Mouse (Mus musculus) cerebellum, adult 9-11 months (tissue): ENCODE measurements at regions not wholly inside any gene's neighbourhood (a gene's known extent, or its start where the extent isn't known, plus 50 kb on each side); places are given as distances from the start of the nearest gene placed in this dataset.

Source experiments
- DNase-seq: peaks from one replicate; pipeline ENCODE4 v3.0.0; 2022

DNA sequence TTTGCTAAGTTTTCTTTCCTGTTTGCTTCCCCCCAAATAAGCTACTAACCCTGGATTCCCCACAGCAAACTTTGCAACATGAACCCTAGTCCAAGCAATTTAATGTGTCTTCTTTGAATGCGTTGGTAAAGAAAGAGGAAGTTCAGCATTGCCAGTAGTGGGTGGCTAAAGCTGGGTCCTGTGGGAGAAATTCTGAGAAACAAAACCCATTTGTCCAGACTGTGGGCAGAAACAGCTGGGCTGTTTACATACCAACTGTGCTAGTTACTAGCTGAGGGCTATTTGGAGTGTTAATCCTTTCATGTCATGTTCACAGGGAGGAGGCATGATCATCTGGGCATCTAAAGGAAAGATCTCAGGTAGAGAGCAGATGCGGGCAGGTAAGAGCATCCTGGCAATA lies 51.8 kb upstream of the 1190002N15Rik start:
- no peak for DNase-seq

DNA sequence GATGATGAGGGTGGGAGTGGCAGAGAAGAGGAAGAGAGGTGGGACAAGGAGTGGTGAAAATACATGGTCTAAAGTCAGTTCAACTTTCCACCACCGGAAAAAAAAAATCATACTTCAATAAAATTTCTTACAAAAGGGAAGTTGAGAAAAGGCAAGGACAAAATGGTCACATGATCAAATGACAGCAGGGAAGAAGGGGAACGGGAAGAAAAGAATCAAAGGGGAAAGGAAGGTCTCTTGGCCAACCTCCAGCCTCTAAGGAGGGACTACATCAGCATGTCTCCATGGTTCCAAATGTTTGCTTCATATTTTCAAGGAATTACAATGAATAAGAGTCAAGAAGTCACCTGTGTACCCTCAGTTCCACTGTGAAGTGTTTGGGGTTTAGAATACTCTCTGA lies 64.7 kb upstream of the Slc9a9 start:
- no peak for DNase-seq

DNA sequence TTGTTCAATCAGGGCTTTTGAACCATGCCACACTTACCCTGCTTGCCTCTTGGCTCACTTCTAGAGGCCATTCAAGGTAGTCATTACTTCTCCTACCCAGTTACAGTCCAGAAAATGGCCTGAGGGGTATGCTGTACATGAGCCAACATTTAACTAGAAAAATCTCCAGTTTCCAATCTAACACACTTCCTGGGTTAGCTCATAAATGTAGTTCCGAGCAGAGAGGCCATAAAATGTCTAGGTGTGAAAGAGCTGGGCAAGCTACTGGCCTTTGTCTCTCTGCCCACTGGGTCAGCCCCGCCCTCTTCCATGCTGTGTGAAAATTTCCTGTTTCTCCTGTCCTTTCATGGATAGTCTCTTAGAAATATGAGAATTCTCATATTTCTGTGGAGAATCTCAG lies 63.3 kb upstream of the Slc9a9 start:
- DNase-seq, result no peak

DNA sequence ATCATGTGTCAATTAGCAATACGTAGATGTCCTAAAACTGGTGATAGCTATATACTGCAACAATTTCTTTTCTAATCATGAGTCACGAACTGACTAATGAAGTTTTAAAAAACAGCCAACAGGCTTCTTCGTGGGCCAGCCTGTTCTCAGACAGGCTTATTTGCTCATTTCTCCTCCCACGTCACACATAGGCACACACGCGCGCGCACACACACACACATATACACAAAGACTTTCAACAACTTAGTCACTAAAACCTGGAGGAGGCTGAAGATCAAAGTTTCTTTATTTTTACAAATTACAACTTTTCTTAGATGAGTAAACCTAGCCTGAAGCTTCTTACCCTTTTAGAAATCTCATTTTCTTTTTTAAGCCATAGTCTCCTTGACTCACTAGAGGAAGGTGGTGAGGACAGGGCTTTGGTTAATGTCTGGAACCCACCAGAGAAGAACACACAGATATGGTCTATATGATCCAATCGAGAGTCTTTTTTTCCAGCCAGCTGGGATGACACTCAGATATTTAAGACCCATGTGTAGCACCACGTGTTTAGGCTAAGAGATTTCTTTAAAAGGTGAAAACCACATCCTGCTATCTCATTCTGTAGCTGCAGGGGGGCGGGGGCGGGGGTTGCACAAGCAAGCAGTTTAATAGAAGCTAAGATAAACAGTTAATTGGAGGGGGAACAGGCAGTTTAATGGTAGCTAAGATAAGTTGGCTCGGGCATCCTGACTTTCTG lies 62.5 kb upstream of the Slc9a9 start:
- no peak for DNase-seq

DNA sequence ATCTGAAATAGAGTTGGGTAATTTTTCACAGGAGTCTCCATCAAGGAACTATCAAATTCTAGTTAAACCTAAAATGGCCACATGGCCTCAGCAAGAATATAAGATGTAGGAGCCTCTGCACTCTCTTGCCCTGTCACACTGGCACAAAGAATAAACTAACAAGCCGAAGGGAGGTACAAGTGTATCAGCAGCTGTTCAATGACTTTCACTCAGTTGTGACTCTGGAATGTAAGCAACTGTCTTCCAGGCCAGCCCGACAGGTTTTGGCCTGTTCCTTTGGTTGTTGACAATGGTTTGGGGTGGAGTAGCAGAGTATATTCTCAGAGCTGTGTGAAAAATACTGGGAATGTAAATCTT lies 62.0 kb upstream of the Slc9a9 start:
- DNase-seq, result no peak

DNA sequence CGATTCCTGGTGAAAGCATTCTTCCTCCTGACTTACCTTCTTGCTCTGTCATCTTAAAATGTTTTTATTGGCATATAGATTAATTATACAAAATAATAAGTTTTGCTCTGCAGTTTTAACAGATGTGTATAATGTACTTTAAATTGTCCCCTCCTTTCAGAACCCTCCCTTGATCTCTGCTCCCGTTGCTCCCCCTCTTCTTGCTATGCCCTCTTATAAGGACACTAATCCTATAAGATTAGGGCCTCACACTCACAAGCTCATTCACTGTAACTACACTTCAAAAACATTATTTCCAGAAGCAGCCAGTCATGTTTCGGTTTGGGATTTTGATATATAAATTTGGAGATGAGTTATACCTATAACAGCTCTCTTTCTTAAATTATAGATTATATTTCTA lies 59.6 kb upstream of the Slc9a9 start:
- DNase-seq, result no peak

DNA sequence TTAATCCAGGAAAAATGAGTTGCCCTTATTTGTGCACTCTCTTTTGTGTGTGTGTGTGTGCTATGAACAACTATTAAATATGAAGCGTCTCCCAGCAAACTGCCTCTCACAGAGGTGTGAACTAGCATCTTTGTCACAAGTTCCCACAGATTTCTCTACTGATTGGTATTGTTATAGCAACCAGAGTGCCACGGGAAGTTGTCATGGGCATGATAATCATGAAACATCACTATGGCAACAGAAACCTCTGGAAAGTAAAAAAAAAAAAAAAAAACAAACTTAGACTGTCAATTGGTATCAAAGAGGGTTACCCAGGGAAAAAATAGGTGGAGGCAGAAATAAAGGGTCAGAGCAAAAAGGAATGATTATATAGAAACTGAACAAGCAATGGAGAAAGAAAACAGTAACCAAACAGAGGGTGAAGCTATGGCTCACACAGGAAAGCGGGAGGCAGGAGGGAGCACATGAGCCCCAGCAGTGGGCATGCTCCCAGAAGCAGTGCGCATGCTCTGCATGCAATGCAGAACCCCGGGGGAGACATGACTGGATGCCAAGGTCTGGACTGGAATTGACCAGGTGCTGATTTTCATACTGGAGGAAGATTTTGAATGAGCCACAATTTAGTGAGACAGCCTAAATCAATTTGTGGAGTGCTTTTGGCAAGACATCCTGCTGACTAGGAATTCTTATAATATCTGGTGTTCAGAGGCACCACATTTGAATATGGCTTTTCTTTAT lies 58.9 kb upstream of the Slc9a9 start:
- peak; percentile 90 for DNase-seq

DNA sequence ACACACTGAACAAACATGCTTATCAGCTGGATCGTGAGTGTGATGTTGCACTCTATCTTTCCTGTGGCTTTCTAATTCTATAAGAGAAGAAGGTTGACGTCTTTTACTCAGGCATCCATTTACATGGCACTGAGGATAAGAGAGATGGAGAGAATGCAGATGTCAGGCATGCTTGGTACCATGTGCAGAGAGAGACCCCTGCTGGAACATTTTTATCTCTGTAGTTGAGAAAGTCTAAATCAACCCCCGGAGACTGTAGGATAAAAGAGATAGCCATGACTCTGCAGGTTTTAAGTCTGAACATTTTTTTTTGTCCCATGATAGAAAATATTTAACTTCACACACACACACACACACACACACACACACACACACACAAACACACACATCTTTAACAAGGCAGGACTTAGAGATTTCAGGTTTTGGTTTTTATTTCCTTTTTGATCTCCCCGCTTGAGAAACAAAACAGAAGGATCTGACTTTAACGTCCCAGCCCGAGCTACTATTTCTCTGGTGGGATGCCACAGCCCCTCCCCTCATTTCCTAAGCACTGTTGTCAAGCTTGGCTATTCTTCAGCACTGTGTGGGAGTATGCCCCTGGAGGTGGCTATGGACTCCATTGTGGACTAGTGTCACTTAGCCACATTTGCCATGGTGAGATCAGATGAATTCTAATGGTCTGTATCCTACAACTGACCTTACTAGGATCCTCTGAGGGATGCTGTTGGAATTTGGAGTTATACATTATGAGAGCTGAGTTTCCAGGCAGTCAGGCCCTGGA lies 55.6 kb upstream of the Slc9a9 start:
- peak; percentile 59 for DNase-seq

DNA sequence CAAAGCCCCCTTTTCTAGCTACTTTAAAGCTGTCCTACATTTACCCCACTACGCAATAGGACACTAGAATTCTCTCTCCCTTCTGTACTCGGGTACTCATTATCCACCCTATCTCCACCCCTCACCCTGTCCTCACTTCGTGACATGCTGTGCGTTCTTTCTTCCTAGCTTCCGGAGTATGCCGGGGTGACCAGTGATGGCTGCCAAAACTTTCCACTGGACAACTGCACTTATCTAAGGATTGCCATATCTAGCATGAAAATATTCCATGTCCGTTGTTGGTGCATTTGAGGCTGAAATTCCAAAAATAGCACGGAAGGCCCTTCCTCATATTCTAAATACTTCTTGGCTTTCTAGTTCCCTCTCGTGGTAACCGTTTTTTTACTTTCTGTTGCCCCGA lies 54.5 kb upstream of the Slc9a9 start:
- DNase-seq, result no peak

DNA sequence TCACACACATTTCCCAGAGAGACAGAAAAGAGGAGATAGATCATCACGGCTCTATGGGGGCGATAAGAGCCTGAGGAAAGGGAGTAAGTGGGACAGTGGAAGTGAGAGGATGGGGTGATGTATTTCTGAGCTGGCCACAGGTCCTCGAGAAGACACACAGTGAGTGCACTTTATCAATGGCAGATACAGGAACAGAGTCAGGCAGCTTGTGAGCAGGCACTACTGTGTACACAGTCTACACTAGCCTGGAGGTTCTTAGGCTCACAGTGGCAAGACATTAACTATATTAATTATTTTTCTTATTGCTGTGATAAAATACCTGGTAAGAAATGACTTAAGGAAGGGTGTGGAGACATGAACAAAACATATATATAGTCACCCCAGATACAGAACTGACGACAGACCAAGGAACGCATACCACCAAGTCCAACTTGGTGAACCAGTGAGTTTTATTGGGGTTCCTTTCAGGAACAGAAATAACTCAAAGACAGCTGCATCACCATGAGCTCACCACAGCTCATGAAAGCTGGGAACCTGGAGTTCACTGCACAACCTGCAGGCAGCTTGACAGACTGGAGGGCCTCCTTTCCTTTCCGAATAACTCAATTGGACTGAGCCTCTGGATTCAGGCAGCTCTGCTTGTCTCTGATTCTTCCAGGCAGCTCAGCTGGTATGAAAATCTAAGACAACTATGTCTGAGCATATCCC lies 51.5 kb upstream of the Slc9a9 start:
- DNase-seq, result no peak
